Comparison of ENCODE assay signal across 33 mouse cellular contexts in genomic region chr4:139120998-139121397, GRCm38 (mm10). TPM values are rescaled to one million over a fixed set of nuclear protein-coding genes. Genes with fewer than 3 reads are reported as not detected.
DNase-seq lines count a peak whose midpoint lies in the region; ATAC-seq and TF ChIP-seq lines count a peak whose summit lies in the region.
"Had no signal": no experiment of that assay in that cellular context is flagged by ENCODE, and none has a peak within 500 bp of the region (broad histone marks: within the 10 kb centered on the region; RNA-seq: fewer than 3 reads in every experiment).

No protein-coding gene starts in this region.

- no peak overlapping the region for H3K4me3 ChIP-seq in kidney, adult 2 months (ENCODE audit: insufficient read depth, low read depth, low read length)
- no peak overlapping the region for H3K4me3 ChIP-seq in lung, embryonic 16.5 days (ENCODE audit: low read length)
- no peak overlapping the region for H3K4me3 ChIP-seq in bone marrow macrophage, adult 2 months (ENCODE audit: insufficient read depth, low read length)
- H3K4me3 ChIP-seq in megakaryocyte, embryonic 14.5 days (replicated peaks), result peak overlapping the region; percentile 20
- H3K4me3 ChIP-seq: forebrain, embryonic 12.5 days; heart, embryonic 10.5 days; hindbrain, embryonic 12.5 days; left cerebral cortex, adult 2 months; liver, embryonic 12.5 days had no signal

- 43% methylated on average over 7 of the region's 7 CpGs for WGBS in kidney, adult 2 months
- WGBS in lung, embryonic 16.5 days, result 51% methylated on average over 7 of the region's 7 CpGs

- TF ChIP-seq POLR2A in kidney, adult 2 months (IDR thresholded peaks at IDR 0.05; ENCODE audit: low read depth, low read length), result no peak
- no peak for TF ChIP-seq POLR2A in bone marrow macrophage, adult 2 months (IDR thresholded peaks at IDR 0.05; ENCODE audit: borderline replicate concordance, low read depth, low read length)

- no peak overlapping the region for H3K9ac ChIP-seq in lung, embryonic 16.5 days (ENCODE audit: low read length)
- H3K9ac ChIP-seq: forebrain, embryonic 12.5 days; hindbrain, embryonic 12.5 days; liver, embryonic 12.5 days; liver, postnatal 0 days had no signal

- H3K4me1 ChIP-seq in kidney, adult 2 months (ENCODE audit: control insufficient read depth, insufficient read depth, low read length), result peaks cover 39% of the 10 kb centered on the region; the same call in 1 of the 2 replicates
- peaks cover 22% of the 10 kb centered on the region for H3K4me1 ChIP-seq in lung, embryonic 16.5 days (replicated peaks; ENCODE audit: control insufficient read depth, insufficient read depth, low read length)
- peaks cover 46% of the 10 kb centered on the region for H3K4me1 ChIP-seq in bone marrow macrophage, adult 2 months (ENCODE audit: control insufficient read depth, insufficient read depth, low read length)
- peaks cover 93% of the 10 kb centered on the region for H3K4me1 ChIP-seq in megakaryocyte, embryonic 14.5 days
- H3K4me1 ChIP-seq: hindbrain, embryonic 12.5 days had no signal

- H3K9me3 ChIP-seq in lung, embryonic 16.5 days (ENCODE audit: control insufficient read depth, low read length), result 0 out of 2 replicates have a peak, but pooled peaks cover 3% of the 10 kb centered on the region
- no peaks in the 10 kb centered on the region for H3K9me3 ChIP-seq in megakaryocyte, embryonic 14.5 days
- H3K9me3 ChIP-seq: forebrain, embryonic 12.5 days; heart, embryonic 10.5 days; hindbrain, embryonic 12.5 days; liver, embryonic 12.5 days had no signal

- no peaks in the 10 kb centered on the region for H3K36me3 ChIP-seq in kidney, adult 2 months (ENCODE audit: control insufficient read depth, insufficient read depth, low read length)
- no peaks in the 10 kb centered on the region for H3K36me3 ChIP-seq in lung, embryonic 16.5 days (ENCODE audit: control insufficient read depth, insufficient read depth, low read length)
- H3K36me3 ChIP-seq in megakaryocyte, embryonic 14.5 days (replicated peaks; ENCODE audit: low read length), result peaks cover 4% of the 10 kb centered on the region
- H3K36me3 ChIP-seq: forebrain, embryonic 12.5 days; hindbrain, embryonic 12.5 days; liver, embryonic 12.5 days had no signal

- DNase-seq in kidney, adult 2 months, result no peak
- no peak for DNase-seq in kidney, adult 18-20 months
- no peak for DNase-seq in lung, postnatal 25 days (ENCODE audit: low spot score)
- no peak for DNase-seq in frontal cortex, postnatal 14 days (ENCODE audit: low spot score in 2 of 2)
- DNase-seq in cerebellum, adult 8-10 months, result no peak
- DNase-seq: adrenal gland, adult 2 months; adrenal gland, postnatal 36 days; cerebellum, adult 2 months; cerebellum, postnatal 25 days; gastrocnemius, postnatal 14 days; heart, adult 11 months; heart, postnatal 36 days; liver, postnatal 0 days; right cerebral cortex, postnatal 25 days; spleen, adult 18-20 months; thymus, postnatal 25 days had no signal

- H3K4me2 ChIP-seq in lung, embryonic 16.5 days (ENCODE audit: low read depth, low read length), result no peak overlapping the region
- H3K4me2 ChIP-seq: forebrain, embryonic 12.5 days; hindbrain, embryonic 12.5 days; liver, embryonic 12.5 days; midbrain, embryonic 11.5 days had no signal

- H3K27me3 ChIP-seq in kidney, adult 2 months (replicated peaks; ENCODE audit: control insufficient read depth, insufficient read depth, low read length), result no peaks in the 10 kb centered on the region
- no peaks in the 10 kb centered on the region for H3K27me3 ChIP-seq in lung, embryonic 16.5 days (ENCODE audit: control insufficient read depth, insufficient read depth, low read depth, low read length)
- H3K27me3 ChIP-seq in megakaryocyte, embryonic 14.5 days (replicated peaks), result no peaks in the 10 kb centered on the region
- H3K27me3 ChIP-seq: forebrain, embryonic 12.5 days; hindbrain, embryonic 12.5 days; liver, embryonic 12.5 days had no signal

- no peak for TF ChIP-seq CTCF in kidney, adult 2 months (conservative IDR thresholded peaks at IDR 0.05; ENCODE audit: insufficient read depth, insufficient read length, low read depth, low read length)
- no peak for TF ChIP-seq CTCF in bone marrow macrophage, adult 2 months (IDR thresholded peaks at IDR 0.05; ENCODE audit: low read depth, low read length)

- no peak for ATAC-seq in lung, embryonic 16.5 days (ENCODE audit: low read depth)
- ATAC-seq: CD4-positive, CD25-positive, alpha-beta regulatory T cell, adult 4 months; hindbrain, postnatal 0 days; intestine, embryonic 16.5 days; liver, embryonic 12.5 days; liver, postnatal 0 days; midbrain, embryonic 16.5 days had no signal

- H3K27ac ChIP-seq in kidney, adult 2 months (ENCODE audit: insufficient read depth, low read depth, low read length), result peak overlapping the region; percentile 8; the same call in 1 of the 2 replicates
- H3K27ac ChIP-seq in lung, embryonic 16.5 days (ENCODE audit: low read length), result peak overlapping the region; percentile 72
- H3K27ac ChIP-seq in bone marrow macrophage, adult 2 months (ENCODE audit: insufficient read depth, low read depth, low read length), result 0 out of 2 replicates have a peak overlapping the region, but pooled peaks have one; percentile 26
- H3K27ac ChIP-seq: forebrain, embryonic 12.5 days; heart, embryonic 10.5 days; hindbrain, embryonic 12.5 days; hindbrain, postnatal 0 days; kidney, postnatal 0 days; left cerebral cortex, adult 2 months; liver, embryonic 12.5 days had no signal

RNA-seq across cellular contexts. Expression of gene Minos1, which starts 9.9 kb away (rescaled TPM):
- polyA plus RNA-seq in kidney, adult 2 months (2012; rRNA removed), result 100 and 157 TPM in 2 replicates
- polyA plus RNA-seq in lung, embryonic 16.5 days (2015; fragmentation: Nextera tagmentation; extraction: Ambion mirVana), result 548 and 571 TPM in 2 replicates
- 151 and 166 TPM in 2 replicates for polyA plus RNA-seq in bone marrow macrophage, adult 2 months (2012; ENCODE audit: insufficient read depth, insufficient read length, missing spikeins)
- 1.3 and 27.4 TPM in 2 replicates for polyA plus RNA-seq in megakaryocyte, embryonic 14.5 days (2012; ENCODE audit: insufficient read depth, low replicate concordance)

RNA-seq across cellular contexts. Expression of gene Nbl1, which starts 28.2 kb away (rescaled TPM):
- 35.7 and 42.9 TPM in 2 replicates for polyA plus RNA-seq in kidney, adult 2 months (2012; rRNA removed)
- polyA plus RNA-seq in lung, embryonic 16.5 days (2015; fragmentation: Nextera tagmentation; extraction: Ambion mirVana), result 57.4 and 70.9 TPM in 2 replicates
- 0.45 TPM in 1 of 2 replicates, not detected in the other for polyA plus RNA-seq in bone marrow macrophage, adult 2 months (2012; ENCODE audit: insufficient read depth, insufficient read length, missing spikeins)
- 0.47 TPM in 1 of 2 replicates, not detected in the other for polyA plus RNA-seq in megakaryocyte, embryonic 14.5 days (2012; ENCODE audit: insufficient read depth, low replicate concordance)

RNA-seq across cellular contexts. Expression of gene Htr6, which starts 45.6 kb away (rescaled TPM):
- polyA plus RNA-seq in kidney, adult 2 months (2012; rRNA removed), result not detected in 2 replicates
- not detected in 2 replicates for polyA plus RNA-seq in lung, embryonic 16.5 days (2015; fragmentation: Nextera tagmentation; extraction: Ambion mirVana)
- polyA plus RNA-seq in bone marrow macrophage, adult 2 months (2012; ENCODE audit: insufficient read depth, insufficient read length, missing spikeins), result not detected in 2 replicates
- 3.9 TPM in 1 of 2 replicates, not detected in the other for polyA plus RNA-seq in megakaryocyte, embryonic 14.5 days (2012; ENCODE audit: insufficient read depth, low replicate concordance)
- polyA plus RNA-seq: CD4-positive, CD25-positive, alpha-beta regulatory T cell, adult 4 months; embryonic facial prominence, embryonic 14.5 days; heart, embryonic 10.5 days; heart, embryonic 16.5 days; hindbrain, embryonic 12.5 days; intestine, embryonic 16.5 days; liver, embryonic 12.5 days; liver, postnatal 0 days; midbrain, embryonic 11.5 days; stomach, embryonic 16.5 days had no signal

Comparison
In these comparisons a context has a peak if more than half of its experiments do, and no peak if none do; other contexts are left out.
1. H3K27ac ChIP-seq: peak in every context shown above with its lines; median percentile 72 in lung, embryonic 16.5 days; 26 in bone marrow macrophage, adult 2 months; 8 in kidney, adult 2 months.
2. RNA of gene Nbl1, which starts 28.2 kb away (polyA plus RNA-seq): 57.4 to 70.9 TPM in lung, embryonic 16.5 days and 35.7 to 42.9 TPM in kidney, adult 2 months; 0.47 TPM in megakaryocyte, embryonic 14.5 days and 0.45 TPM in bone marrow macrophage, adult 2 months; every median in the first group is over 10 times any median in the second.